ENCODE assay signal across 8 mouse cellular contexts in the genomic region with DNA sequence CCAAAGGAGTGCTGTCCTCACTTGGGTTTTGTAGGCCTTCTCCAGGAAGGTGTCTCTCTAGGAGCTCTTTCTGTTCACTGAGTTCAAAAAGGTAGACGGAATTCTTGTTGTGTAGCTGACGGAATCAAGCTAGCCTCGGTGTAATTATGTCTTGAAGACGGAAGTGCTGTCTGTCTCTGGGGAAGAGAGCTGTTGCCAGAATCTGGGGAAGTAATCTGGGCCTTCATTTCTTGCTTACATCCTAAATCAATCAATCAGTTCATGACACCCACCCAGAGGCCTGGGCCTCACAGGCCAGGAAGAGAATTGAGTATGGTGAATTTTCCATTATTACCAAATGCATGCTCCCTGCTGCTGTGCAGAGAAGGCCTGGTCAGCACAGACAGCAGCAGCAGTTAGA. TPM values are rescaled to one million over a fixed set of nuclear protein-coding genes. Genes with fewer than 3 reads are reported as not detected.
A peak's percentile ranks its signal among the peaks of the same experiment; 100 is the strongest.
DNase-seq lines count a peak whose midpoint lies in the region; ATAC-seq and TF ChIP-seq lines count a peak whose summit lies in the region.

No protein-coding gene starts in this region.

- no peaks in the 10 kb centered on the region for H3K9me3 ChIP-seq in liver, postnatal 0 days (ENCODE audit: low read length)

- H3K27ac ChIP-seq in liver, postnatal 0 days (ENCODE audit: low read depth) = peak overlapping the region; percentile 87

- peak overlapping the region; percentile 57 for H3K9ac ChIP-seq in liver, postnatal 0 days (replicated peaks)

- WGBS in liver, postnatal 0 days (ENCODE audit: insufficient replicate concordance) = 19% methylated on average over 4 of the region's 4 CpGs

- peak overlapping the region; percentile 70 for H3K4me3 ChIP-seq in liver, postnatal 0 days (ENCODE audit: low read depth, low read length)

- DNase-seq in 3T3-L1 (ENCODE audit: low read depth, low spot score) = peak; percentile 63
- DNase-seq in adipocyte (ENCODE audit: low spot score) = peak; percentile 41
- peak; percentile 47 to 55 for DNase-seq in heart, postnatal 10 days
- no peak for DNase-seq in liver, postnatal 0 days
- no peak for DNase-seq in ovary, postnatal 14 days (ENCODE audit: low spot score)
- DNase-seq in adrenal gland, postnatal 14 days = no peak
- DNase-seq in retina, postnatal 1 day = no peak
- DNase-seq in frontal cortex, postnatal 25 days (ENCODE audit: low spot score in 2 of 2) = no peak

- no peaks in the 10 kb centered on the region for H3K36me3 ChIP-seq in liver, postnatal 0 days (replicated peaks; ENCODE audit: insufficient read depth, low read length)

- intact Hi-C loops in heart, postnatal 10 days (cut with DNase I) = loop anchor here (2.0 to 10.0 kb wide), 3 partner anchors 19 to 1603 kb away; no protein-coding TSS in a partner anchor

- H3K4me1 ChIP-seq in liver, postnatal 0 days (ENCODE audit: insufficient read depth) = peaks cover 46% of the 10 kb centered on the region

- no peak for ATAC-seq in liver, postnatal 0 days

- TF ChIP-seq EP300 in liver, postnatal 0 days (IDR thresholded peaks at IDR 0.05; ENCODE audit: low read depth) = no peak

- no peak for TF ChIP-seq CTCF in liver, postnatal 0 days (IDR thresholded peaks at IDR 0.05; ENCODE audit: low read depth)

- H3K4me2 ChIP-seq in liver, postnatal 0 days (ENCODE audit: low read depth, low read length) = peak overlapping the region; percentile 81

- H3K27me3 ChIP-seq in liver, postnatal 0 days (ENCODE audit: insufficient read depth, low read length) = no peaks in the 10 kb centered on the region

RNA-seq across cellular contexts. Expression of a gene that starts 48.8 kb away (rescaled TPM):
- not detected for total RNA-seq in heart, postnatal 10 days (2021)
- 0.07 and 0.08 TPM in 2 replicates for polyA plus RNA-seq in liver, postnatal 0 days (2015; fragmentation: Nextera tagmentation; extraction: Ambion mirVana)
- total RNA-seq in adrenal gland, postnatal 14 days (2021) = 0.19 TPM in 1 of 2 replicates, not detected in the other

Comparison
In these comparisons a context has a peak if more than half of its experiments do, and no peak if none do; other contexts are left out.
1. DNase-seq: peak in 3T3-L1 (single experiment), adipocyte (single experiment) and heart, postnatal 10 days (2 of 2); none in liver, postnatal 0 days (single experiment), ovary, postnatal 14 days (single experiment), adrenal gland, postnatal 14 days (single experiment), retina, postnatal 1 day (single experiment) and frontal cortex, postnatal 25 days (0 of 2).